Mouse (Mus musculus) central nervous system, embryonic 14 days (tissue): ENCODE measurements around the gene Fez1. TPM values are rescaled to one million over a fixed set of nuclear protein-coding genes. Genes with fewer than 3 reads are reported as not detected.

Experiments used
- polyA plus RNA-seq: library from polyadenylated mRNA; depleted of rRNA; stranded (reverse); fragments of >200 nt; gene quantifications from 2 replicates; pipeline ENCODE4 v1.2.3, GENCODE M21; 2012; rRNA removed

Fez1 gene
- 308 and 382 TPM in 2 replicates for polyA plus RNA-seq

DNA sequence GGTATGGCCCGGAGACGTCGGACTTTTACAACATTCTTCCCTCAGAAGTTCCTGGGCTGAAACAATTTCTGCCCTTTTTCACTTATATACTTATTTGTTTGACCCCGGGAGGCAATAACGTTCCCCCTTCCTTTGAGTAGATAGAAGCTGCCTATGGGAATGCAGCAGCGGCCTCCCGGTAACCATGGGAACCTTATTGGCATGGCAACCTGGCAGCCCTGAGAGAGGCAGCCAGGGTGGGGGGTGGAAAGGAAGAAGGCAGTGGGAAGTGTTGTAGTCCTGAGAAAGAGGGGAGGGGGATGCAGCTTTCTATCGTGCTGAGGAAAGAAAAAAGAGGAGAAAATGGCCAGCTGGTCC is at the start of gene Fez1:
Gene Fez1 (plus strand): TSS at position 221 of the 357 bp plus-strand sequence.

DNA sequence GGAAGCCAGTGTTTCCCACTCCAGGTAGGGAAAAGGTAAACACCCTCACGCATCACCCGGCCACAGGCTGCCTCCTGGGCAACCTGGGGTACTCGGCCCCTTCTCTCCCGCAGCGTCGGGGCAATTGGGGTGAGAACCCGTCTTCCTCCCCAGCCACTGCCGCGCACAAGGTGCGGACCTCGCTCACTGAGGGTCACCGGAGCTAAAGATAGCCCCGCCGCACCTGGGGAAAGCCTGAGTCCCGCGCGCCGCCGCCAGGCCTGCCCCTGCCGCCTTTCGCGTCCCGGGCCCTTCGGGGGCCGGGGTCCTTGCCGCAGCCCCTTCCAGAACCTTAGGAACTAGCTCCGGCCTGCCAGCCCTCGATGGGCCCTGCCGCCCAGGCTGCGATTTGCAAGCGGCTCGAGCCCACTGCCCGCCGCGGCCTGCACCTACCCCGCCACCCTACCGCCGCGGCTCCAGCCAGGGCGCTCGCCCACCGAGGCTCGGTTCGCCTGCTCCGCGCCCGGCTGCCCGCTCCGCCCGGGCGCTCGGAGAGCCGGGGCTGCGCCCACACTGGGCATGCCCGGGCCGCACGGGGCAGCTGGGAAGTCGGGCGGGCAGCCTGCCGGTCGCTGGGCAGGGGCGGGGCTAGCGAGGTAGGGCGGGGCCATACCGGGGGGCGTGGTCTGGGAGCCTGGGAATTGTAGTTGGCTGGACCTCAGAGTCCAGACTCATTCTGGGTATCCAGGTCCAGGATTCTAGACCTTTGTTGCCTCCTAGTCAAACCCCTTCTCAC is 24.7 kb upstream of the Fez1 start, which contains the start of gene Ei24:
Gene Ei24 (minus strand): TSS at position 613 of the 775 bp plus-strand sequence.

Other genes with a start within 250 kb of the Fez1 start
- not detected in 2 replicates for gene Gm17689, start 239.2 kb upstream of the Fez1 start, polyA plus RNA-seq
- gene A630095E13Rik, start 178.5 kb upstream of the Fez1 start, polyA plus RNA-seq, result not detected in 2 replicates
- gene Acrv1, start 128.6 kb upstream of the Fez1 start, polyA plus RNA-seq, result not detected in 2 replicates
- 10.2 and 12.0 TPM in 2 replicates for gene Chek1, start 94.8 kb upstream of the Fez1 start, polyA plus RNA-seq
- 92.6 and 117 TPM in 2 replicates for gene Stt3a, start 54.2 kb upstream of the Fez1 start, polyA plus RNA-seq
- 97.8 and 103 TPM in 2 replicates for gene Ei24, start 24.5 kb upstream of the Fez1 start, polyA plus RNA-seq